Mouse (Mus musculus): ENCODE data around the gene Slc17a3. TPM values are rescaled to one million over a fixed set of nuclear protein-coding genes. Genes with fewer than 3 reads are reported as not detected.

Gene Slc17a3
- polyA plus RNA-seq (2016; fragmentation: Nextera tagmentation; extraction: Ambion mirVana), result not detected in 2 replicates

- Histone ChIP-seq H3K4me3 (no peak within 1 kb of the TSS), H3K36me3 (no peaks in the 10 kb centered on the region), H3K27ac (no peak within 1 kb of the TSS), H3K4me2 (replicated peaks) (no peak within 1 kb of the TSS), H3K9me3 (no peaks in the 10 kb centered on the region), H3K27me3 (no peaks in the 10 kb centered on the region), H3K4me1 (no peaks in the 10 kb centered on the region), H3K9ac (no peak within 1 kb of the TSS)
- ATAC-seq (ENCODE audit: insufficient number of reproducible peaks, insufficient read depth, low FRiP score, low TSS enrichment), result no peak
- WGBS, result 73% methylated on average over 2 of the region's 2 CpGs
Observed at GRCm38 (mm10) chr13:23839308-23839707, at the start of gene Slc17a3. Gene Slc17a3 (plus strand): TSS chr13:23839434.

- ATAC-seq (ENCODE audit: insufficient number of reproducible peaks, insufficient read depth, low FRiP score, low TSS enrichment), result no peak
- H3K4me2 ChIP-seq (replicated peaks), result no peak overlapping the region
- H3K9ac ChIP-seq, result no peak overlapping the region
- no peaks in the 10 kb centered on the region for H3K27me3 ChIP-seq
- H3K9me3 ChIP-seq, result no peaks in the 10 kb centered on the region
- H3K4me1 ChIP-seq, result no peaks in the 10 kb centered on the region
- 46% methylated on average over 2 of the region's 2 CpGs for WGBS
- H3K36me3 ChIP-seq, result no peaks in the 10 kb centered on the region
- H3K4me3 ChIP-seq, result no peak overlapping the region
- H3K27ac ChIP-seq, result no peak overlapping the region
Observed at GRCm38 (mm10) chr13:23792520-23792919, 46.7 kb upstream of the Slc17a3 start.

GRCm38 (mm10) chr13:23799405-23799804 lies 39.8 kb upstream of the Slc17a3 start:
- H3K4me2 ChIP-seq (replicated peaks), result no peak overlapping the region
- no peaks in the 10 kb centered on the region for H3K9me3 ChIP-seq
- H3K4me1 ChIP-seq, result peaks cover 6% of the 10 kb centered on the region; the same call in 1 of the 2 replicates
- no peak for ATAC-seq (ENCODE audit: insufficient number of reproducible peaks, insufficient read depth, low FRiP score, low TSS enrichment)
- no peak overlapping the region for H3K4me3 ChIP-seq
- H3K36me3 ChIP-seq, result no peaks in the 10 kb centered on the region
- no peak overlapping the region for H3K9ac ChIP-seq
- 53% methylated on average over 5 of the region's 5 CpGs for WGBS
- no peaks in the 10 kb centered on the region for H3K27me3 ChIP-seq
- H3K27ac ChIP-seq, result no peak overlapping the region

- Histone ChIP-seq H3K4me2 (replicated peaks) (no peak overlapping the region), H3K27me3 (no peaks in the 10 kb centered on the region), H3K27ac (no peak overlapping the region), H3K4me1 (no peaks in the 10 kb centered on the region), H3K4me3 (no peak overlapping the region), H3K9ac (no peak overlapping the region), H3K36me3 (no peaks in the 10 kb centered on the region), H3K9me3 (no peaks in the 10 kb centered on the region)
- ATAC-seq (ENCODE audit: insufficient number of reproducible peaks, insufficient read depth, low FRiP score, low TSS enrichment), result no peak
- WGBS, result 80% methylated on average over 2 of the region's 2 CpGs
Observed at GRCm38 (mm10) chr13:23804532-23804931, 34.7 kb upstream of the Slc17a3 start.

- no peak for ATAC-seq (ENCODE audit: insufficient number of reproducible peaks, insufficient read depth, low FRiP score, low TSS enrichment)
- Histone ChIP-seq H3K4me1 (no peaks in the 10 kb centered on the region), H3K36me3 (no peaks in the 10 kb centered on the region), H3K9ac (no peak within 1 kb of the TSS), H3K9me3 (no peaks in the 10 kb centered on the region), H3K27ac (no peak within 1 kb of the TSS), H3K27me3 (no peaks in the 10 kb centered on the region), H3K4me2 (replicated peaks) (no peak within 1 kb of the TSS), H3K4me3 (no peak within 1 kb of the TSS)
- WGBS, result 89% methylated on average over 15 of the region's 15 CpGs
Observed at GRCm38 (mm10) chr13:23806422-23807052, 32.7 kb upstream of the Slc17a3 start, which contains the start of gene Slc17a2. Gene Slc17a2 (plus strand): TSS chr13:23806993.

- ATAC-seq (ENCODE audit: insufficient number of reproducible peaks, insufficient read depth, low FRiP score, low TSS enrichment), result no peak
- no peak overlapping the region for H3K4me3 ChIP-seq
Observed at GRCm38 (mm10) chr13:23816148-23816547, 23.1 kb upstream of the Slc17a3 start.

GRCm38 (mm10) chr13:23820179-23820940 lies 18.9 kb upstream of the Slc17a3 start:
- H3K36me3 ChIP-seq, result no peaks in the 10 kb centered on the region
- H3K4me1 ChIP-seq, result no peaks in the 10 kb centered on the region
- no peak overlapping the region for H3K4me2 ChIP-seq (replicated peaks)
- no peaks in the 10 kb centered on the region for H3K9me3 ChIP-seq
- no peak overlapping the region for H3K4me3 ChIP-seq
- ATAC-seq (ENCODE audit: insufficient number of reproducible peaks, insufficient read depth, low FRiP score, low TSS enrichment), result no peak
- no peaks in the 10 kb centered on the region for H3K27me3 ChIP-seq
- H3K27ac ChIP-seq, result no peak overlapping the region
- H3K9ac ChIP-seq, result no peak overlapping the region
- WGBS, result 79% methylated on average over 4 of the region's 4 CpGs

More at GRCm38 (mm10) chr13:23816148-23816547, 23.1 kb upstream of the Slc17a3 start:
- H3K27ac ChIP-seq, result no peak overlapping the region
- H3K36me3 ChIP-seq, result no peaks in the 10 kb centered on the region
- H3K27me3 ChIP-seq, result no peaks in the 10 kb centered on the region
- WGBS, result 70% methylated on average over 2 of the region's 2 CpGs
- no peak overlapping the region for H3K4me2 ChIP-seq (replicated peaks)
- no peaks in the 10 kb centered on the region for H3K9me3 ChIP-seq
- H3K4me1 ChIP-seq, result no peaks in the 10 kb centered on the region
- H3K9ac ChIP-seq, result no peak overlapping the region

- Histone ChIP-seq H3K27me3 (no peaks in the 10 kb centered on the region), H3K4me2 (replicated peaks) (no peak overlapping the region), H3K36me3 (no peaks in the 10 kb centered on the region), H3K27ac (no peak overlapping the region), H3K4me1 (no peaks in the 10 kb centered on the region), H3K9me3 (no peaks in the 10 kb centered on the region), H3K9ac (no peak overlapping the region), H3K4me3 (no peak overlapping the region)
- WGBS, result 87% methylated on average over 3 of the region's 3 CpGs
- ATAC-seq (ENCODE audit: insufficient number of reproducible peaks, insufficient read depth, low FRiP score, low TSS enrichment), result no peak
Observed at GRCm38 (mm10) chr13:23822213-23822612, 17.0 kb upstream of the Slc17a3 start.

GRCm38 (mm10) chr13:23826606-23827005 lies 12.6 kb upstream of the Slc17a3 start:
- no peak overlapping the region for H3K27ac ChIP-seq
- no peak overlapping the region for H3K9ac ChIP-seq
- no peak for ATAC-seq (ENCODE audit: insufficient number of reproducible peaks, insufficient read depth, low FRiP score, low TSS enrichment)
- no peak overlapping the region for H3K4me3 ChIP-seq
- no peaks in the 10 kb centered on the region for H3K36me3 ChIP-seq
- H3K9me3 ChIP-seq, result no peaks in the 10 kb centered on the region
- H3K4me1 ChIP-seq, result no peaks in the 10 kb centered on the region
- WGBS, result 72% methylated on average over 3 of the region's 3 CpGs
- H3K27me3 ChIP-seq, result no peaks in the 10 kb centered on the region
- no peak overlapping the region for H3K4me2 ChIP-seq (replicated peaks)

GRCm38 (mm10) chr13:23833053-23833452 lies 6.2 kb upstream of the Slc17a3 start:
- ATAC-seq (ENCODE audit: insufficient number of reproducible peaks, insufficient read depth, low FRiP score, low TSS enrichment), result no peak
- Histone ChIP-seq H3K4me1 (no peaks in the 10 kb centered on the region), H3K27ac (no peak overlapping the region), H3K27me3 (no peaks in the 10 kb centered on the region), H3K36me3 (no peaks in the 10 kb centered on the region), H3K9ac (no peak overlapping the region), H3K4me2 (replicated peaks) (no peak overlapping the region), H3K9me3 (no peaks in the 10 kb centered on the region), H3K4me3 (no peak overlapping the region)
- 15% methylated on average over 6 of the region's 6 CpGs for WGBS

- no peak overlapping the region for H3K27ac ChIP-seq
- no peaks in the 10 kb centered on the region for H3K27me3 ChIP-seq
- H3K4me2 ChIP-seq (replicated peaks), result no peak overlapping the region
- H3K4me3 ChIP-seq, result no peak overlapping the region
- H3K9ac ChIP-seq, result no peak overlapping the region
- 84% methylated on average over 5 of the region's 5 CpGs for WGBS
- H3K36me3 ChIP-seq, result no peaks in the 10 kb centered on the region
- no peaks in the 10 kb centered on the region for H3K4me1 ChIP-seq
- no peaks in the 10 kb centered on the region for H3K9me3 ChIP-seq
- ATAC-seq (ENCODE audit: insufficient number of reproducible peaks, insufficient read depth, low FRiP score, low TSS enrichment), result no peak
Observed at GRCm38 (mm10) chr13:23834836-23835235, 4.4 kb upstream of the Slc17a3 start.

- Histone ChIP-seq H3K36me3 (no peaks in the 10 kb centered on the region), H3K27me3 (no peaks in the 10 kb centered on the region), H3K4me2 (replicated peaks) (no peak overlapping the region), H3K9ac (no peak overlapping the region), H3K4me1 (no peaks in the 10 kb centered on the region), H3K9me3 (no peaks in the 10 kb centered on the region), H3K4me3 (no peak overlapping the region), H3K27ac (no peak overlapping the region)
- ATAC-seq (ENCODE audit: insufficient number of reproducible peaks, insufficient read depth, low FRiP score, low TSS enrichment), result no peak
- WGBS, result 89% methylated on average over 5 of the region's 5 CpGs
Observed at GRCm38 (mm10) chr13:23836630-23837029, 2.6 kb upstream of the Slc17a3 start.

Measured in embryonic facial prominence, embryonic 12.5 days (tissue).